8 mouse cellular contexts compared by ENCODE assay signal in genomic region chr14:76310278-76310677, GRCm38 (mm10).
DNase-seq lines count a peak whose midpoint lies in the region; ATAC-seq and TF ChIP-seq lines count a peak whose summit lies in the region.

No protein-coding gene starts in this region.

- no peaks in the 10 kb centered on the region for H3K36me3 ChIP-seq in hindbrain, embryonic 14.5 days (replicated peaks; ENCODE audit: control insufficient read depth, insufficient read depth)
- H3K36me3 ChIP-seq in hindbrain, embryonic 10.5 days = no peaks in the 10 kb centered on the region
- no peaks in the 10 kb centered on the region for H3K36me3 ChIP-seq in lung, postnatal 0 days (ENCODE audit: insufficient read depth, low read length)

- H3K9me3 ChIP-seq in hindbrain, embryonic 14.5 days (ENCODE audit: control insufficient read depth, low read length) = no peaks in the 10 kb centered on the region
- no peaks in the 10 kb centered on the region for H3K9me3 ChIP-seq in hindbrain, embryonic 10.5 days
- no peaks in the 10 kb centered on the region for H3K9me3 ChIP-seq in lung, postnatal 0 days (ENCODE audit: low read length)

- no peak overlapping the region for H3K27ac ChIP-seq in hindbrain, embryonic 14.5 days
- H3K27ac ChIP-seq in hindbrain, embryonic 10.5 days = no peak overlapping the region
- H3K27ac ChIP-seq in lung, postnatal 0 days (ENCODE audit: low read length) = no peak overlapping the region

- H3K4me3 ChIP-seq in hindbrain, embryonic 14.5 days (replicated peaks; ENCODE audit: low read length) = no peak overlapping the region
- H3K4me3 ChIP-seq in hindbrain, embryonic 10.5 days = no peak overlapping the region
- H3K4me3 ChIP-seq in lung, postnatal 0 days (ENCODE audit: low read depth, low read length) = no peak overlapping the region

- 52% methylated on average over 6 of the region's 6 CpGs for WGBS in hindbrain, embryonic 14.5 days
- WGBS in hindbrain, embryonic 10.5 days = 84% methylated on average over 6 of the region's 6 CpGs
- WGBS in lung, postnatal 0 days = 43% methylated on average over 6 of the region's 6 CpGs

- peaks cover 17% of the 10 kb centered on the region for H3K4me1 ChIP-seq in hindbrain, embryonic 14.5 days (replicated peaks; ENCODE audit: control insufficient read depth, insufficient read depth, low read length)
- peaks cover 15% of the 10 kb centered on the region for H3K4me1 ChIP-seq in hindbrain, embryonic 10.5 days (replicated peaks)
- H3K4me1 ChIP-seq in lung, postnatal 0 days (ENCODE audit: insufficient read depth, low read depth, low read length) = peaks cover 4% of the 10 kb centered on the region; the same call in 1 of the 2 replicates

- peak; percentile 73; the same call in 1 of the 2 replicates for ATAC-seq in hindbrain, embryonic 14.5 days (ENCODE audit: low FRiP score)
- peak; percentile 57; the same call in 1 of the 2 replicates for ATAC-seq in lung, postnatal 0 days

- no peak overlapping the region for H3K4me2 ChIP-seq in hindbrain, embryonic 14.5 days (replicated peaks)
- H3K4me2 ChIP-seq in lung, postnatal 0 days (replicated peaks; ENCODE audit: low read depth, low read length) = no peak overlapping the region

- TF ChIP-seq EP300 in lung, postnatal 0 days (IDR thresholded peaks at IDR 0.05) = no peak

- no peak for TF ChIP-seq CTCF in lung, postnatal 0 days (IDR thresholded peaks at IDR 0.05)

- peak; percentile 62 for DNase-seq in hindbrain, embryonic 14.5 days (ENCODE audit: low spot score)
- no peak for DNase-seq in hindbrain, embryonic 10.5 days (ENCODE audit: low spot score)
- DNase-seq in adrenal gland, postnatal 36 days = peak; percentile 42 to 59
- peak; percentile 33 for DNase-seq in frontal cortex, postnatal 25 days (ENCODE audit: low spot score in 2 of 2)
- peak; percentile 48 to 76 for DNase-seq in kidney, postnatal 36 days
- peak; percentile 63 for DNase-seq in lung, postnatal 0 days (ENCODE audit: low spot score)
- DNase-seq in spleen, postnatal 4 days (ENCODE audit: low spot score in 2 of 2) = no peak
- no peak for DNase-seq in embryo, embryonic 10.5 days (ENCODE audit: low spot score)

- H3K9ac ChIP-seq in hindbrain, embryonic 14.5 days = no peak overlapping the region
- H3K9ac ChIP-seq in lung, postnatal 0 days (replicated peaks; ENCODE audit: low read depth) = no peak overlapping the region

- no peaks in the 10 kb centered on the region for H3K27me3 ChIP-seq in hindbrain, embryonic 14.5 days (ENCODE audit: control insufficient read depth, insufficient read depth, low read length)
- no peaks in the 10 kb centered on the region for H3K27me3 ChIP-seq in hindbrain, embryonic 10.5 days (ENCODE audit: insufficient read depth, poor library complexity, severe bottlenecking)
- H3K27me3 ChIP-seq in lung, postnatal 0 days (replicated peaks; ENCODE audit: insufficient read depth, low read length) = no peaks in the 10 kb centered on the region

Comparison
In these comparisons a context has a peak if more than half of its experiments do, and no peak if none do; other contexts are left out.
1. DNase-seq: peak in hindbrain, embryonic 14.5 days (single experiment), adrenal gland, postnatal 36 days (2 of 2), frontal cortex, postnatal 25 days (2 of 2), kidney, postnatal 36 days (2 of 2) and lung, postnatal 0 days (single experiment); none in hindbrain, embryonic 10.5 days (single experiment), spleen, postnatal 4 days (0 of 2) and embryo, embryonic 10.5 days (single experiment).